Mouse (Mus musculus) gonadal fat pad, adult 2 months (tissue): ENCODE data around the gene Thbs2. TPM values are rescaled to one million over a fixed set of nuclear protein-coding genes. Genes with fewer than 3 reads are reported as not detected.
"Not testable (repeated sequence)": the region's sequence is repeated elsewhere in the genome, so short reads cannot be mapped to it uniquely, and the experiment has no call there.

ENCODE experiments used
- DNase-seq: peaks from one replicate; pipeline ENCODE4 v3.0.0-alpha.2; 2012; ENCODE audit warnings: low read depth
- polyA plus RNA-seq: library from polyadenylated mRNA; depleted of rRNA; stranded (reverse); fragments of >200 nt; gene quantifications from 2 replicates; pipeline ENCODE4 v1.2.3, GENCODE M21; 2012; rRNA removed

The Thbs2 gene
- polyA plus RNA-seq, 1 experiment: 12.7 TPM

DNA sequence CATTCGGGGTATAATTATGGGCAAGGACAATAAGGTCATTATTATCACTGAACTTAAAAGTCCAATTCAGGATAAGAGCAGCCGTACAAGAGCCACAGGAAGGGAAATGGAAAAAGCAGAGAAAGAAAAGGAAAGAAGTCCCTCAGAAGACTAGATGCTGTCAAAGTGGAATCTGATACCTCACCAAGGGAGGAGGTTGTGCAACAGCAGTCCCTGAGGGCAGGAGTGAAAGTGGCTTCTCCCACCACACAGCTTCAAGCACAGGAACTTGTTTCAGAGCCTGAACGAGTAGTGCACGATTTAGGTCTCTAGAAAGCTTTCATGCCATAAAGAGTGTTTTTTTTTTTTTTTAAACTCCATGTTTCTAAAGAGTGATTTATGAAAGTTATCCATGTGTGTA lies 65.1 kb downstream of the Thbs2 start:
- no peak for DNase-seq

DNA sequence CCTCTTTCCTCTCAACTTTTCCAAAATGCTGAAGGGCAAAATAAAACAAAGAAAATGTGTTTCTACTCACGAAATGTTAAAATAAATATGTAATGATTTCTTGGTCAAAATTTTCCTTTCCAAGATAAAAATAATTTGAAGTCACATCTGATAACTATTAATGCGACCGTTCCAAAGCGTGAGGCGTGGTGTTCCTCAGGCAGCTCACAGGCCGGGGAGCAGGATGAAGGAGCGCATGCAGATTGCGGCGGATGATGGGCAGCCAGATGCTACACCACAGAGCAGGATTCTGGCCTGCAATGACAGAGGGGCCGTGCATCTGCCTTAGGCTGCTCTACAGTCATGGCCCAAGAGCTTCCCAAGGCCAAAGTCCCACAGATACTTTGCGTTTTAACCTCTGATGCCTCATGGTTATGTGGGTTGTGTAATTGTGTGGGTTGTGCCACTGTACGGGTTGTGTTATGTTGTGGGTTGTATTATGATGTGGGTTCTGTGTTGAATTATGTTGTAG lies 66.2 kb downstream of the Thbs2 start:
- DNase-seq: no peak

DNA sequence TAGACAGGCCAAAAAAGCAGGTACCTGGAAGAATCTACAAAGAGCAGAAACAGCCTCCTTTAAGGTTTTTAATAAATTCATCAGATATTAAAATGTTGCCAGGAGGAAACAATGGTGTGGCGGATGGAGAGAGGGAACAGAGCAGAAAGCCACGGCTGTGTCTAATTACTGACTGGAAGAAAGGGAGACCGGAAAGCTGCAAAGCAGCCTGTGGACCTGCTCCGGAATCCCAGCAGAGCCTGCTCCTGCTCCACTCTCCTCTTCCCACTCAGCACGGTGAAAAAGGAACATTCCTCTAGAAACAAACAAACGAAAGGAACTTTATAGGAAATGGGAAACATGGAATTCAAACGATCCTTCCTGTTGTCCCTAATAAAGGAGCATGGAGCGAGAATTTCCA lies 69.6 kb downstream of the Thbs2 start:
- DNase-seq: no peak

DNA sequence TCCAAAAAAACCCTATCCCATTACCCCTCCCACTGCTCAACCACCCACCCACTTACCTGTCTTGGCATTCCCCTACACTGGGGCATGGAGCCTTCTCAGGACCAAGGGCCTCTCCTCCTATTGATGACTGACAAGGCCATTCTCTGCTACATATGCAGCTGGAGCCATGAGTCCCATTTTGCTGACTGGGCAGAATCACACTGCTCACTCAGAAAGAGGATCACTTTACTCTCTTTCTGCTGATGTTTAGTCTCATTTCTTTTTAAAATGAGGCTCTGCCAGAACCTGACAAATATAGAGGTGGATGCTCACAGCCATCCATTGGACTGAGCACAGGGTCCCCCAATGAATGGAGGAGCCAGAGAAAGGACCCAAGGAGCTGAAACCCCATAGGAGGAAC lies 73.0 kb downstream of the Thbs2 start:
- DNase-seq: not testable (repeated sequence)

DNA sequence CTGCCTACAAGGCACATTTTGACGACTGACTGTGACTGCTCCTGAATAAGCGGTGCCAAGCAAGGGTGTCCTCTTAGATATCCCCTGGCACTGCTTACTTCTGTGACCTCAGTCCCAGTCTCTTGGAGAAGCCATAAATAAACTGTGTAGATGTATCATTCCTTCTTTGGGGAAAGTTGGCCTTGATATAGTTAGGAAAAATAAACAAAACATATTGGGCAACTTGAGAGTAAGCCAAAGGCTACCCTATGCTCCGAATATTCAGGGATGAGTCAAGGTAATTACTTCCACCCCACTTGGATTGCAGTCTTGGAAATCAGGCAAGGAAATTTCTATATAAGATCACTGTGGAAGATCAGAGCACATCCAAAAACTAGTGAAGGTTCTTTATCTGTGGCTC lies 74.0 kb downstream of the Thbs2 start:
- DNase-seq: no peak

DNA sequence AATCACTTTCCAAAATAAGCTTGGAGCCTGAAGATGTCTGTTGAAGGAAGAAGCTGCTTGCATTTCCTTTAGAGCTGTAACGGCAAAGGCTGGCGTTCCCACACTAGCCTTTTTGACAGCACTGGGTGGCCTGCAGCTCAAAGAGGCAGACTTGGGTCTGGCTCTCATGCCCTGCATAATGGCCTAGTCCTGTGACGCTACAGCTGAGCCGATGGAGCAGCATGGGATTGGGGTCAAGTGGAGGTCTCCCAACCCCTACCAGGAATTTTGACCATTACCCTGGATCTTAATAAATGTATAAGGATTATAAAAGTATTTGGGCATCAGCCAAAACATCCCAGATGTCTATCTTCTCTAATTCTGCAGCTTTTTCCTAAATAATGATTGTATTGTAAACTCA lies 75.0 kb downstream of the Thbs2 start:
- DNase-seq: no peak

Other genes starting within 250 kb of the Thbs2 start
- gene Wdr27, start 248.9 kb upstream of the Thbs2 start, polyA plus RNA-seq: 12.9 and 13.5 TPM in 2 replicates
- 19.1 and 19.6 TPM in 2 replicates for gene 1600012H06Rik, start 248.9 kb upstream of the Thbs2 start, polyA plus RNA-seq